Mouse (Mus musculus) stomach, embryonic 14.5 days (tissue): Measurements from ENCODE around the gene Arl5c. TPM values are rescaled to one million over a fixed set of nuclear protein-coding genes. Genes with fewer than 3 reads are reported as not detected.
A peak's percentile ranks its signal among the peaks of the same experiment; 100 is the strongest.

Source experiments
- ATAC-seq: fragments of 200-750 bp; cut with Nextera tagmentation; 2 replicates; pipeline ENCODE4 v1.8.0; 2017; ENCODE audit warnings: low read depth, moderate TSS enrichment; ENCODE audit not compliant: insufficient number of reproducible peaks, insufficient read depth, low FRiP score
- H3K27ac ChIP-seq: fragments of 300-500 bp; sonication (generic); 2 replicates; pipeline ENCODE4 v1.5.1; 2014; ENCODE audit warnings: mild to moderate bottlenecking, low read length, moderate library complexity, mixed read lengths
- H3K27me3 ChIP-seq: fragments of 300-500 bp; sonication (generic); 2 replicates; pipeline ENCODE4 v1.6.1; 2014; ENCODE audit warnings: low read length, control low read depth, mixed read lengths; ENCODE audit not compliant: control insufficient read depth, insufficient read depth
- H3K36me3 ChIP-seq: fragments of 300-500 bp; sonication (generic); 2 replicates; pipeline ENCODE4 v1.6.1; 2014; ENCODE audit warnings: mild to moderate bottlenecking, control low read depth, low read length, moderate library complexity, mixed read lengths; ENCODE audit not compliant: control insufficient read depth, insufficient read depth
- H3K4me1 ChIP-seq: fragments of 300-500 bp; sonication (generic); 2 replicates; pipeline ENCODE4 v1.6.1; 2014; ENCODE audit warnings: low read length, control low read depth, mixed read lengths; ENCODE audit not compliant: control insufficient read depth, insufficient read depth
- H3K4me2 ChIP-seq: fragments of 300-500 bp; sonication (generic); replicated peaks from 2 replicates; pipeline ENCODE4 v1.6.1; 2014; ENCODE audit warnings: low read depth, low read length, control low read depth
- H3K4me3 ChIP-seq: fragments of 300-500 bp; sonication (generic); 2 replicates; pipeline ENCODE4 v1.5.1; 2014; ENCODE audit warnings: low read depth, low read length, control low read depth
- H3K9ac ChIP-seq: fragments of 300-500 bp; sonication (generic); replicated peaks from 2 replicates; pipeline ENCODE4 v1.6.1; 2014; ENCODE audit warnings: low read depth, mild to moderate bottlenecking, control low read depth, low read length, moderate library complexity, mixed read lengths
- H3K9me3 ChIP-seq: fragments of 300-500 bp; sonication (generic); 2 replicates; pipeline ENCODE4 v1.6.1; 2016; ENCODE audit warnings: low read depth, low read length, control low read depth; ENCODE audit not compliant: control insufficient read depth
- WGBS: fragments of 180-500 bp; shearing (Covaris S2); extraction: QIAGEN DNeasy Blood & Tissue Kit; methylation state at CpG from one replicate; pipeline ENCODE4 v1.1.7; 2014; 5-methylcytosine and 5-hydroxymethylcytosine counted together
- polyA plus RNA-seq: library from polyadenylated mRNA; unstranded; fragments of >200 nt; fragmentation: Nextera tagmentation; extraction: Ambion mirVana; gene quantifications from 2 replicates; pipeline ENCODE4 v1.2.1, GENCODE M21; 2014

Gene Arl5c
- polyA plus RNA-seq, 1 experiment from 2014 or later: 11.6 TPM

GRCm38 (mm10) chr11:97994539-97995100 lies 1.4 kb downstream of the Arl5c start:
- no peak overlapping the region for H3K27ac ChIP-seq
- H3K4me3 ChIP-seq: peak overlapping the region; percentile 39
- peak overlapping the region; percentile 92 for H3K4me2 ChIP-seq
- H3K27me3 ChIP-seq: no peaks in the 10 kb centered on the region
- 13% methylated on average over 13 of the region's 13 CpGs for WGBS
- peaks cover 19% of the 10 kb centered on the region for H3K4me1 ChIP-seq
- H3K36me3 ChIP-seq: no peaks in the 10 kb centered on the region
- peak; percentile 56 for ATAC-seq
- no peaks in the 10 kb centered on the region for H3K9me3 ChIP-seq
- peak overlapping the region; percentile 4; the same call in 1 of the 2 replicates for H3K9ac ChIP-seq

GRCm38 (mm10) chr11:97988530-97989096 lies 7.4 kb downstream of the Arl5c start:
- peak overlapping the region; percentile 95 for H3K4me3 ChIP-seq
- no peaks in the 10 kb centered on the region for H3K9me3 ChIP-seq
- peak overlapping the region; percentile 91 for H3K27ac ChIP-seq
- WGBS: under 1% methylated on average over 26 of the region's 26 CpGs
- H3K9ac ChIP-seq: peak overlapping the region; percentile 76
- peaks cover 12% of the 10 kb centered on the region; the same call in 1 of the 2 replicates for H3K27me3 ChIP-seq
- peaks cover 9% of the 10 kb centered on the region; the same call in 1 of the 2 replicates for H3K4me1 ChIP-seq
- peak overlapping the region; percentile 47 for H3K4me2 ChIP-seq
- no peaks in the 10 kb centered on the region for H3K36me3 ChIP-seq
- ATAC-seq: peak; percentile 87

- Histone ChIP-seq H3K9me3 (no peaks in the 10 kb centered on the region), H3K9ac (peak overlapping the region; percentile 76), H3K4me2 (peak overlapping the region; percentile 47), H3K27ac (peak overlapping the region; percentile 91), H3K4me3 (peak overlapping the region; percentile 95), H3K36me3 (no peaks in the 10 kb centered on the region), H3K27me3 (peaks cover 12% of the 10 kb centered on the region; the same call in 1 of the 2 replicates), H3K4me1 (peaks cover 9% of the 10 kb centered on the region; the same call in 1 of the 2 replicates)
- peak; percentile 85 for ATAC-seq
- under 1% methylated on average over 42 of the region's 42 CpGs for WGBS
Measured at GRCm38 (mm10) chr11:97987551-97988526, 8.1 kb downstream of the Arl5c start.

- 23% methylated on average over 17 of the region's 17 CpGs for WGBS
- no peak for ATAC-seq
- Histone ChIP-seq H3K9me3 (no peaks in the 10 kb centered on the region), H3K36me3 (no peaks in the 10 kb centered on the region), H3K4me1 (peaks cover 9% of the 10 kb centered on the region; the same call in 1 of the 2 replicates), H3K27me3 (peaks cover 12% of the 10 kb centered on the region; the same call in 1 of the 2 replicates), H3K4me3 (peak overlapping the region; percentile 95), H3K9ac (peak overlapping the region; percentile 28; the same call in 1 of the 2 replicates), H3K27ac (no peak overlapping the region), H3K4me2 (peak overlapping the region; percentile 89)
Measured at GRCm38 (mm10) chr11:97986738-97987465, 9.1 kb downstream of the Arl5c start.

- Histone ChIP-seq H3K9me3 (no peaks in the 10 kb centered on the region), H3K4me1 (peaks cover 9% of the 10 kb centered on the region; the same call in 1 of the 2 replicates), H3K9ac (peak within 1 kb of the TSS; percentile 28; the same call in 1 of the 2 replicates), H3K4me3 (peak within 1 kb of the TSS; percentile 95), H3K36me3 (no peaks in the 10 kb centered on the region), H3K27ac (no peak within 1 kb of the TSS), H3K4me2 (peak within 1 kb of the TSS; percentile 89), H3K27me3 (peaks cover 12% of the 10 kb centered on the region; the same call in 1 of the 2 replicates)
- no peak for ATAC-seq
- 2% methylated on average over 69 of the region's 74 CpGs for WGBS
Measured at GRCm38 (mm10) chr11:97985727-97986677, 10.0 kb downstream of the Arl5c start, which contains the start of gene Plxdc1. TSS of gene Plxdc1 (minus strand) at chr11:97986444.

GRCm38 (mm10) chr11:97983983-97984382 lies 12.0 kb downstream of the Arl5c start:
- Histone ChIP-seq H3K4me3 (no peak overlapping the region), H3K9ac (no peak overlapping the region), H3K36me3 (no peaks in the 10 kb centered on the region), H3K4me2 (no peak overlapping the region), H3K27ac (no peak overlapping the region), H3K4me1 (no peaks in the 10 kb centered on the region), H3K27me3 (peaks cover 12% of the 10 kb centered on the region; the same call in 1 of the 2 replicates), H3K9me3 (no peaks in the 10 kb centered on the region)
- 71% methylated on average over 1 of the region's 1 CpGs for WGBS
- no peak for ATAC-seq

GRCm38 (mm10) chr11:97983506-97983905 lies 12.5 kb downstream of the Arl5c start:
- Histone ChIP-seq H3K4me1 (no peaks in the 10 kb centered on the region), H3K4me2 (no peak overlapping the region), H3K9me3 (no peaks in the 10 kb centered on the region), H3K27ac (no peak overlapping the region), H3K9ac (no peak overlapping the region), H3K27me3 (peaks cover 12% of the 10 kb centered on the region; the same call in 1 of the 2 replicates), H3K36me3 (no peaks in the 10 kb centered on the region), H3K4me3 (no peak overlapping the region)
- no peak for ATAC-seq
- 85% methylated on average over 3 of the region's 3 CpGs for WGBS
